Mouse (Mus musculus): ENCODE measurements around the gene Fbxo28.

Gene Fbxo28

GRCm38 (mm10) chr1:182340821-182341781 lies at the start of gene Fbxo28:
Gene Fbxo28, minus strand, starts transcription at chr1:182341629.
- peak; percentile 96 for DNase-seq

- peak; percentile 30 to 44 for DNase-seq
These were observed 47.3 kb upstream of the Fbxo28 start for GRCm38 (mm10) chr1:182388729-182389128.

- no peak for DNase-seq
These were observed 45.0 kb upstream of the Fbxo28 start for GRCm38 (mm10) chr1:182386449-182386848.

- DNase-seq, result no peak
These were observed 41.7 kb upstream of the Fbxo28 start for GRCm38 (mm10) chr1:182383096-182383495.

GRCm38 (mm10) chr1:182381327-182381726 lies 39.9 kb upstream of the Fbxo28 start:
- DNase-seq, result no peak

GRCm38 (mm10) chr1:182380683-182381082 lies 39.3 kb upstream of the Fbxo28 start:
- DNase-seq, result no peak

- DNase-seq, result no peak
These were observed 37.4 kb upstream of the Fbxo28 start for GRCm38 (mm10) chr1:182378876-182379275.

- no peak for DNase-seq
These were observed 36.9 kb upstream of the Fbxo28 start for GRCm38 (mm10) chr1:182378205-182378835.

- peak; percentile 46 to 51 for DNase-seq
These were observed 36.1 kb upstream of the Fbxo28 start for GRCm38 (mm10) chr1:182377519-182377918.

GRCm38 (mm10) chr1:182376826-182377225 lies 35.4 kb upstream of the Fbxo28 start:
- DNase-seq, result peak; percentile 40 to 56

GRCm38 (mm10) chr1:182376221-182376620 lies 34.8 kb upstream of the Fbxo28 start:
- peak; percentile 83 to 89 for DNase-seq

GRCm38 (mm10) chr1:182371891-182372290 lies 30.5 kb upstream of the Fbxo28 start:
- no peak for DNase-seq

GRCm38 (mm10) chr1:182369435-182369834 lies 28.0 kb upstream of the Fbxo28 start:
- peak in 1 of 2 experiments; percentile 27 for DNase-seq

GRCm38 (mm10) chr1:182368782-182369181 lies 27.4 kb upstream of the Fbxo28 start:
- no peak for DNase-seq

- DNase-seq, result no peak
These were observed 26.9 kb upstream of the Fbxo28 start for GRCm38 (mm10) chr1:182368309-182368708.

- DNase-seq, result no peak
These were observed 22.4 kb upstream of the Fbxo28 start for GRCm38 (mm10) chr1:182363683-182364404.

- DNase-seq, result no peak
These were observed 21.3 kb upstream of the Fbxo28 start for GRCm38 (mm10) chr1:182362703-182363102.

GRCm38 (mm10) chr1:182358133-182358532 lies 16.7 kb upstream of the Fbxo28 start:
- no peak for DNase-seq

GRCm38 (mm10) chr1:182354504-182355147 lies 13.2 kb upstream of the Fbxo28 start:
- DNase-seq, result no peak

- DNase-seq, result no peak
These were observed 8.1 kb upstream of the Fbxo28 start for GRCm38 (mm10) chr1:182349557-182349956.

GRCm38 (mm10) chr1:182346491-182346890 lies 5.1 kb upstream of the Fbxo28 start:
- DNase-seq, result peak; percentile 7 to 12

- no peak for DNase-seq
These were observed 4.4 kb upstream of the Fbxo28 start for GRCm38 (mm10) chr1:182345857-182346256.

GRCm38 (mm10) chr1:182341993-182342392 lies 564 bp upstream of the Fbxo28 start:
- DNase-seq, result peak; percentile 7 to 30

Measured in cerebellum, postnatal 10 days (tissue).